Mouse (Mus musculus) forebrain, postnatal 0 days (tissue): ENCODE measurements around the gene Nr3c2. TPM values are rescaled to one million over a fixed set of nuclear protein-coding genes. Genes with fewer than 3 reads are reported as not detected.

Experiments
- ATAC-seq: fragments of 200-750 bp; cut with Nextera tagmentation; 2 replicates; pipeline ENCODE4 v1.8.0; 2017; ENCODE audit warnings: mild to moderate bottlenecking, moderate library complexity
- DNase-seq: peaks from one replicate; pipeline ENCODE4 v3.0.0-alpha.2; 2015
- H3K27ac ChIP-seq: fragments of 300-500 bp; sonication (generic); 2 replicates; pipeline ENCODE4 v1.5.1; 2014; ENCODE audit warnings: low read depth, mild to moderate bottlenecking, antibody characterized with exemption, low read length, moderate library complexity, mixed read lengths
- H3K27me3 ChIP-seq: fragments of 300-500 bp; sonication (generic); 2 replicates; pipeline ENCODE4 v1.6.1; 2014; ENCODE audit warnings: mild to moderate bottlenecking, low read length, mixed read lengths; ENCODE audit not compliant: insufficient read depth
- H3K36me3 ChIP-seq: fragments of 300-500 bp; sonication (generic); 2 replicates; pipeline ENCODE4 v1.6.1; 2014; ENCODE audit warnings: mild to moderate bottlenecking, moderate library complexity; ENCODE audit not compliant: insufficient read depth
- H3K4me1 ChIP-seq: fragments of 300-500 bp; sonication (generic); 2 replicates; pipeline ENCODE4 v1.6.1; 2014; ENCODE audit warnings: antibody characterized with exemption; ENCODE audit not compliant: insufficient read depth
- H3K4me2 ChIP-seq: fragments of 300-500 bp; sonication (generic); 2 replicates; pipeline ENCODE4 v1.6.1; 2014; ENCODE audit warnings: low read depth, mild to moderate bottlenecking, moderate library complexity
- H3K4me3 ChIP-seq: fragments of 300-500 bp; sonication (generic); 2 replicates; pipeline ENCODE4 v1.5.1; 2014; ENCODE audit warnings: low read depth, low read length, mixed read lengths
- H3K9ac ChIP-seq: fragments of 300-500 bp; sonication (generic); 2 replicates; pipeline ENCODE4 v1.6.1; 2014; ENCODE audit warnings: mild to moderate bottlenecking
- H3K9me3 ChIP-seq: fragments of 300-500 bp; sonication (generic); 2 replicates; pipeline ENCODE4 v1.6.1; 2016; ENCODE audit warnings: low read length
- CTCF ChIP-seq: sonication (generic); IDR thresholded peaks from 2 replicates; pipeline ENCODE4 v1.5.1; 2016; ENCODE audit warnings: antibody characterized with exemption, control low read depth, low read depth
- WGBS: fragments of 180-500 bp; shearing (Covaris S2); extraction: QIAGEN DNeasy Blood & Tissue Kit; methylation state at CpG from one replicate; pipeline ENCODE4 v1.1.7; 2014; 5-methylcytosine and 5-hydroxymethylcytosine counted together
- polyA plus RNA-seq: library from polyadenylated mRNA; unstranded; fragments of >200 nt; fragmentation: Nextera tagmentation; extraction: Ambion mirVana; gene quantifications from 2 replicates; pipeline ENCODE4 v1.2.1, GENCODE M21; 2015
- total RNA-seq: library from RNA; depleted of rRNA; stranded (reverse); fragments of >200 nt; gene quantifications from 2 replicates; pipeline ENCODE4 v1.2.3, GENCODE M21; 2014

Gene Nr3c2
- total and polyA plus RNA-seq, 2 experiments from 2014 or later = 10.4 to 13.4 TPM

DNA sequence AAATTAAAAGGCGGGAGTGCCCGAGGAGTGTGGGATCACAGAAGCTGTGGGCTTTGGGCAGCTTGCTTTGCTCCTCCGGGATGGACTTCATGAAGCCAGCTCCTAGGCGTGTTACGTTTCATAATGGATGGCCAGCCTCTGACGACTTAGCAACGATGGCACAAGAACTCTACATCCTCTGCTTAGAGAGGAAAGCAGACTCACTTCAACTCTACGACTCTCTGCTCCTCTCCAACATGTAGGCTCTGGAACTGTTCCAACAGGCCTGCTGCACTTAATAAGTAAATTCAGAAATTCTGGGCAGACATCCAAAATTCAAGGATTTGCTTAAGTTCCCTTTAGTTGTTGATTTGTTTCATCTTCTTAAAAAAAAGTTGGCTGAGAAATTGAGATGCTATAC is 315.4 kb downstream of the Nr3c2 start:
- Histone ChIP-seq H3K4me1 (no peaks in the 10 kb centered on the region), H3K9ac (no peak overlapping the region), H3K36me3 (no peaks in the 10 kb centered on the region), H3K27ac (no peak overlapping the region), H3K27me3 (no peaks in the 10 kb centered on the region), H3K9me3 (no peaks in the 10 kb centered on the region), H3K4me2 (no peak overlapping the region), H3K4me3 (no peak overlapping the region)
- no peak for TF ChIP-seq CTCF
- 50% methylated on average over 8 of the region's 8 CpGs for WGBS
- peak; percentile 56; the same call in 1 of the 2 replicates for ATAC-seq
- DNase-seq = peak; percentile 77

DNA sequence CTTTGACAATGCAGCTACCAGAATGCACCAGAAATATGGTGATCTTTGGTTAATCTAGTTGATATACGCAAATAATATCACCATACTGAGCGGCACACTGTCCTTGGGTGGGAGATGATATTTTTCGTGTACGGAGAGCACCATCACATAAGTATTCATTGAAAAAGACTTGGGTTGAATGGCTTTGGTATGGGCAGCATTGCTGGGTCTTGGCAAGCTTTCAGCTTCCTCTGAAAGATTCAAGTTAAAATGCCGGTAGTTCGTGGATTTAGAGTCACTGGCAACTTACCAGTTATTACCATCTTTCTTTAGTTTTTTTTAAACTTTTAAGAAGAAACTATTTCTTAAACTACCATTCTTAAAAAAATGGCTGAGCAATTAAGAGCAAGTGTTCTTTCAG is 315.9 kb downstream of the Nr3c2 start:
- H3K36me3 ChIP-seq = no peaks in the 10 kb centered on the region
- H3K9me3 ChIP-seq = no peaks in the 10 kb centered on the region
- H3K4me2 ChIP-seq = no peak overlapping the region
- H3K27ac ChIP-seq = no peak overlapping the region
- ATAC-seq = no peak
- H3K4me3 ChIP-seq = no peak overlapping the region
- 49% methylated on average over 6 of the region's 6 CpGs for WGBS
- no peak overlapping the region for H3K9ac ChIP-seq
- no peaks in the 10 kb centered on the region for H3K4me1 ChIP-seq
- TF ChIP-seq CTCF = no peak
- H3K27me3 ChIP-seq = no peaks in the 10 kb centered on the region
- DNase-seq = no peak

DNA sequence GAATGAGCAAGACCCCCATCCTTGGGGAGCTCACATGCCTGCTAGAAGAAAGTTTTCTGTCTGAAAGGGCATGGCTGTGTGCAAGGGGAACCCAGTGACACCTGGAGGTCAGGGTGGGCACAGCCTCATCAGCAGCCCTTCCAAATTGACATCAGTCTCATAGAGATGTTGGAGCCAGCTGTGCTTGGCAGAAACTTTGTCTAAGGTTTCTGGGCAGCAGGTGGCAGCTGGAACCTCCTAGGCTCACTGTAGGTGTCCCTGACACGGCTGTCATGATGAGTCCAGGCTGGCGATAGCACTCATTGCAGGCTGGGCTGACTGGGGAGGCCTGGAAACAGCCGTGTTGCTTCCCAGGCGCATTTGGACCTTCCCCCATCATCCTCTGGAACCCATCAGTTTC is 323.9 kb downstream of the Nr3c2 start:
- H3K9ac ChIP-seq = no peak overlapping the region
- no peaks in the 10 kb centered on the region for H3K36me3 ChIP-seq
- no peaks in the 10 kb centered on the region for H3K4me1 ChIP-seq
- 84% methylated on average over 4 of the region's 4 CpGs for WGBS
- H3K27me3 ChIP-seq = no peaks in the 10 kb centered on the region
- no peak overlapping the region for H3K27ac ChIP-seq
- TF ChIP-seq CTCF = no peak
- no peak for ATAC-seq
- H3K9me3 ChIP-seq = no peaks in the 10 kb centered on the region
- no peak for DNase-seq
- H3K4me3 ChIP-seq = no peak overlapping the region
- no peak overlapping the region for H3K4me2 ChIP-seq

DNA sequence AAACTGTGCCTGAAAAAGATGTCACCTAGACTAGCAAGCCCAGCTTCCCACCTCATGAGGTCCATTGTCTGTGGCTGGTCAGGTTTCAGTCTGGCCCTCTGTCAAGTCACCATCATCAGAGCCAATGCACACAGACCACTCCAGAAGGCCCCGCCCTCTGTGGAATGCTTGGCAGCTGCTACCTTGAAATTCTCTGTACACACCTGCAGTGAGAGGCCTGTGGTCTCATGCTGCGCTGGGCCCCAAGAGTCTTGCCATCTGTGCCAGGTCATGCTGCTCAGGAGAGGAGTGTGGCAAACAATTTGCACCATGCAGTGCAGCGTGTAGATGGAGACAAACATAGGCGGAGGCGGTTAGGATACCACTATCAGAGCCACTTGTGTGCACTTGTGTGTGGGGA is 328.5 kb downstream of the Nr3c2 start:
- H3K9me3 ChIP-seq = no peaks in the 10 kb centered on the region
- WGBS = 81% methylated on average over 5 of the region's 5 CpGs
- H3K27ac ChIP-seq = no peak overlapping the region
- no peak overlapping the region for H3K9ac ChIP-seq
- H3K36me3 ChIP-seq = no peaks in the 10 kb centered on the region
- H3K4me3 ChIP-seq = no peak overlapping the region
- no peak for ATAC-seq
- H3K4me2 ChIP-seq = no peak overlapping the region
- 0 out of 2 replicates have a peak, but pooled peaks cover 6% of the 10 kb centered on the region for H3K4me1 ChIP-seq
- no peak for TF ChIP-seq CTCF
- no peak for DNase-seq
- H3K27me3 ChIP-seq = no peaks in the 10 kb centered on the region

DNA sequence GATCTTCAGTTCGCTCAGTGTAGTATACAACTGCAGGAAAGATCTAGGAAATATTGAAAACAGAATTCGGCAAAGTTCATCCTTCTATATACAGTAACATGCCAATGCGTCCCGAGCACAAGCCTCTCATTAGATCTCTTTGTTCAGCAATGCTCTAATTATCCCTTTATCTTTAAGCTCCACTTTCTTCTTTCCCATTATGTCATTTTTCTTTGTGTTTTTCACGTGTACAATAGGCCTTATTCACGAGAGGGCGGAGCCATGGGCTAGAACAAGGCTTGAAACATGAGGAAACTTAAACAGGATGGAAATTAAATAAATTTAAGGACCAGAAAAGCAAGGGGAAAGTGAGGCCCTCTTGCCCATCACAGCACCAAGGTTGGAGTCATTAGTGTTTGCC is 329.4 kb downstream of the Nr3c2 start:
- no peak overlapping the region for H3K4me3 ChIP-seq
- no peaks in the 10 kb centered on the region for H3K27me3 ChIP-seq
- peak; percentile 64; the same call in 1 of the 2 replicates for ATAC-seq
- H3K4me1 ChIP-seq = 0 out of 2 replicates have a peak, but pooled peaks cover 6% of the 10 kb centered on the region
- no peaks in the 10 kb centered on the region for H3K36me3 ChIP-seq
- 45% methylated on average over 7 of the region's 7 CpGs for WGBS
- no peak for DNase-seq
- no peak overlapping the region for H3K4me2 ChIP-seq
- H3K9ac ChIP-seq = no peak overlapping the region
- no peaks in the 10 kb centered on the region for H3K9me3 ChIP-seq
- no peak for TF ChIP-seq CTCF
- no peak overlapping the region for H3K27ac ChIP-seq

DNA sequence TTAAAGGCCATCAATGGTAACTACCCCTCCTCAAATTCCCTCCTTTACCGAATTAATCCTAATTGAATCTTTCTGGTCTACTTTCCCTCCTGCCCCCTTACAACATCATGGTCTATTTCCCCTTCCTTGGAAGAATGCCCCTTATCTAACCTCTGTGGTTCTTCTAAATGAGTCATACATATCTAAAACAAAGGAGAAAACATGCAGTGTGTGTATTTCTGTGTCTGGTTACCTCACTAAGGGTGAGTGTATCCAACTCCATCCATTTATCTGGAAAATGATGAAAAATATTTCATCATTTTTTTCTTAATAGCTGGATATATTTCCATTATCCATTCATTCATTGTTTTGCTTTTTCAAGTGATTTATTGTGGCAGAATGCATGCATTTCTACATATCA is 332.0 kb downstream of the Nr3c2 start:
- Histone ChIP-seq H3K36me3 (no peaks in the 10 kb centered on the region), H3K4me1 (0 out of 2 replicates have a peak, but pooled peaks cover 6% of the 10 kb centered on the region), H3K27ac (no peak overlapping the region), H3K9me3 (no peaks in the 10 kb centered on the region), H3K9ac (no peak overlapping the region), H3K4me3 (no peak overlapping the region), H3K4me2 (no peak overlapping the region), H3K27me3 (no peaks in the 10 kb centered on the region)
- TF ChIP-seq CTCF = no peak
- ATAC-seq = no peak
- WGBS = 100% methylated on average over 1 of the region's 1 CpGs
- DNase-seq = no peak

DNA sequence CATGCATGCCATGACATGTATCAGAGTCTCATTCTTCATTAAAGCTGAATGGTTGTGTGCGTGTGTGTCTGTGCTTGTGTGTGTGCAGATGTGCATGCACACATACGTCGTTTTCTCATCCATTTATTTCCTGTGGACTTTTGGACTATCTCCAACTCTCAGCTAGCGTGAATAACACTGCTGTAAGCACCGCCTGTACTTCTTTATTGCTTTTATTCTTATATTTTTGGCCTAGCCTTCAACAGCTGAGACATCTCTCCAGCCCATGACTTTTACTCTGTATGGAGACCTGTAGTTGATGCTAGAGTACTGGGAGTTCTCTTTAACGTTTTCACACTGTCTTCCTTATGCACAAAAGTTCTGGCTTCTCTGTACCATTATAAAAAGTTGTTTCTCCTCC is 332.6 kb downstream of the Nr3c2 start:
- no peaks in the 10 kb centered on the region for H3K27me3 ChIP-seq
- no peaks in the 10 kb centered on the region for H3K9me3 ChIP-seq
- H3K4me3 ChIP-seq = no peak overlapping the region
- H3K36me3 ChIP-seq = no peaks in the 10 kb centered on the region
- ATAC-seq (0 out of 2 replicates have a peak, but pooled peaks have one; percentile 12), DNase-seq (no peak)
- no peak overlapping the region for H3K9ac ChIP-seq
- no peak overlapping the region for H3K27ac ChIP-seq
- WGBS = 42% methylated on average over 6 of the region's 6 CpGs
- no peak overlapping the region for H3K4me2 ChIP-seq
- H3K4me1 ChIP-seq = 0 out of 2 replicates have a peak, but pooled peaks cover 6% of the 10 kb centered on the region
- TF ChIP-seq CTCF = no peak
